Mouse (Mus musculus) spleen, postnatal 10 days (tissue): ENCODE measurements around the gene Mta2.
"Not testable (repeated sequence)": the region's sequence is repeated elsewhere in the genome, so short reads cannot be mapped to it uniquely, and the experiment has no call there.

ENCODE experiments used
- DNase-seq, 2 experiments: peaks; one replicate each; pipeline ENCODE4 v3.0.0; 2021 to 2022; ENCODE audit warnings: low spot score in 2 of 2

Gene Mta2

GRCm38 (mm10) chr19:8967373-8967743 lies 25.7 kb downstream of the Mta2 start:
- no peak for DNase-seq

GRCm38 (mm10) chr19:8967893-8968292 lies 26.2 kb downstream of the Mta2 start:
- DNase-seq, result peak in 1 of 2 experiments; percentile 5

GRCm38 (mm10) chr19:8972491-8972890 lies 30.8 kb downstream of the Mta2 start:
- DNase-seq, result not testable (repeated sequence)

- DNase-seq, result no peak
Measured at GRCm38 (mm10) chr19:8974638-8975037, 33.0 kb downstream of the Mta2 start.

GRCm38 (mm10) chr19:8975491-8975890 lies 33.8 kb downstream of the Mta2 start:
- DNase-seq, result no peak

GRCm38 (mm10) chr19:8976535-8976934 lies 34.9 kb downstream of the Mta2 start:
- peak; percentile 22 to 63 for DNase-seq

GRCm38 (mm10) chr19:8980771-8981170 lies 39.1 kb downstream of the Mta2 start:
- peak in 1 of 2 experiments; percentile 53 for DNase-seq

GRCm38 (mm10) chr19:8981450-8982168 lies 39.9 kb downstream of the Mta2 start:
- no peak for DNase-seq

- DNase-seq, result no peak
Measured at GRCm38 (mm10) chr19:8982303-8983149, 40.9 kb downstream of the Mta2 start.

GRCm38 (mm10) chr19:8983150-8983650 lies 41.5 kb downstream of the Mta2 start:
- DNase-seq, result no peak

GRCm38 (mm10) chr19:8984255-8984868 lies 42.7 kb downstream of the Mta2 start:
- peak in 1 of 2 experiments; percentile 70 for DNase-seq

- no peak for DNase-seq
Measured at GRCm38 (mm10) chr19:8985891-8986290, 44.2 kb downstream of the Mta2 start.

GRCm38 (mm10) chr19:8987816-8988215 lies 46.1 kb downstream of the Mta2 start:
- DNase-seq, result no peak

GRCm38 (mm10) chr19:8988346-8989065 lies 46.8 kb downstream of the Mta2 start:
- DNase-seq, result no peak

- DNase-seq, result peak; percentile 44 to 60
Measured at GRCm38 (mm10) chr19:8989066-8989566, 47.4 kb downstream of the Mta2 start, which contains the start of gene Ahnak. Gene Ahnak, plus strand, starts transcription at chr19:8989284.

GRCm38 (mm10) chr19:8989567-8990431 lies 48.1 kb downstream of the Mta2 start:
- DNase-seq, result peak in 1 of 2 experiments; percentile 62

GRCm38 (mm10) chr19:8990432-8991102 lies 48.9 kb downstream of the Mta2 start:
- no peak for DNase-seq

- DNase-seq, result no peak
Measured at GRCm38 (mm10) chr19:8991245-8991870, 49.7 kb downstream of the Mta2 start.
